Comparison of ENCODE assay signal across 18 mouse cellular contexts in the genomic region with DNA sequence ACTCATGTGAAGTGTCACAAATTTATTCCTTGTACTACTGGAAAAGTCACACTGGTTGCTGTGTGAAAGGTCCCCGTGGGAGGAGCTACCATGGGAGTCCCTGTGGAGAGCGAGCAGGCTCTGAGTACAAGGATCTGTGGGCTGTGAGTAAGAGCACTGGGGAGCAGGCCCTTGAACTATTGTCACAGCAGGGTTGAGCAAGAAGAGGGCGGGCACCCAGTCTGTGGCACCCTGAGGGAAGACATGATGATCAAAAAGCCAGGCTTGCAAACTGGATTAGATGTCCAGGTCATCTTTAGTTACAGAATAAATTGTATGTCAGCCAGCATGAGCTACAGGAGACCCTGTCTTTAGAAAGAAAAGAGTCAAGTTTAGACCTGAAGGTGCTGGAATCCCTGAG. TPM values are rescaled to one million over a fixed set of nuclear protein-coding genes. Genes with fewer than 3 reads are reported as not detected.
A peak's percentile ranks its signal among the peaks of the same experiment; 100 is the strongest.
DNase-seq lines count a peak whose midpoint lies in the region.
"Had no signal": no experiment of that assay in that cellular context is flagged by ENCODE, and none has a peak within 500 bp of the region (broad histone marks: within the 10 kb centered on the region; RNA-seq: fewer than 3 reads in every experiment).

No protein-coding gene starts in this region.

- DNase-seq in urinary bladder, postnatal 36 days (ENCODE audit: low spot score in 2 of 2), result peak; percentile 8 to 57
- no peak for DNase-seq in urinary bladder, postnatal 25 days (ENCODE audit: low spot score)
- DNase-seq in adrenal gland, postnatal 36 days, result peak; percentile 85 to 87
- DNase-seq in lung, postnatal 10 days, result peak; percentile 34
- no peak for DNase-seq in cerebellum, postnatal 4 days (ENCODE audit: low spot score in 2 of 2)
- no peak for DNase-seq in MN1 (ENCODE audit: low spot score)
- no peak for DNase-seq in heart, postnatal 14 days
- DNase-seq: cerebellum, adult 8-10 months; embryo, embryonic 11 days; forebrain, postnatal 0 days; gastrocnemius, postnatal 10 days; heart, postnatal 36 days; kidney, adult 8-10 months; right cerebral cortex, postnatal 14 days; thymus, postnatal 4 days had no signal

- intact Hi-C loops in heart, postnatal 14 days (cut with DNase I), result no loop called here

RNA-seq across cellular contexts. Expression of gene Pcx, which starts 26.3 kb away (rescaled TPM):
- total RNA-seq in adrenal gland, postnatal 36 days (2021), result 100 to 1,000 TPM; 683 to 762 TPM
- 10 to 100 TPM in 1 of 2 experiments, 1 to 10 TPM in 1; 6.4 to 21.2 TPM for total RNA-seq in heart, postnatal 14 days (2021)

RNA-seq across cellular contexts. Expression of gene 2010003K11Rik, which starts 38.2 kb away (rescaled TPM):
- 10 to 100 TPM; 25.2 to 36.9 TPM for total RNA-seq in adrenal gland, postnatal 36 days (2021)
- total RNA-seq in heart, postnatal 14 days (2021), result under 1 TPM in 1 of 2 experiments, not detected in 1; 0.48 TPM
- total RNA-seq: forebrain, postnatal 0 days; gastrocnemius, postnatal 10 days; hindbrain, postnatal 0 days; left cerebral cortex, adult 18-20 months; MEL had no signal

RNA-seq across cellular contexts. Expression of gene Syt12, which starts 59.4 kb away (rescaled TPM):
- total RNA-seq in adrenal gland, postnatal 36 days (2021), result 10 to 100 TPM; 66.1 to 69.9 TPM
- 1 to 10 TPM; 1.8 to 5.0 TPM for total RNA-seq in heart, postnatal 14 days (2021)
- total RNA-seq: MEL had no signal

Comparison
In these comparisons a context has a peak if more than half of its experiments do, and no peak if none do; other contexts are left out.
1. DNase-seq: peak in urinary bladder, postnatal 36 days (2 of 2), adrenal gland, postnatal 36 days (2 of 2) and lung, postnatal 10 days (single experiment); none in urinary bladder, postnatal 25 days (single experiment), cerebellum, postnatal 4 days (0 of 2), MN1 (single experiment) and heart, postnatal 14 days (0 of 2).
2. RNA of gene Pcx, which starts 26.3 kb away (total RNA-seq): 683 to 762 TPM in adrenal gland, postnatal 36 days; 6.4 to 21.2 TPM in heart, postnatal 14 days; every median in the first group is over 10 times any median in the second.
3. RNA of gene 2010003K11Rik, which starts 38.2 kb away (total RNA-seq): 25.2 to 36.9 TPM in adrenal gland, postnatal 36 days; 0.48 TPM in heart, postnatal 14 days; every median in the first group is over 10 times any median in the second.
4. RNA of gene Syt12, which starts 59.4 kb away (total RNA-seq): 66.1 to 69.9 TPM in adrenal gland, postnatal 36 days; 1.8 to 5.0 TPM in heart, postnatal 14 days; every median in the first group is over 10 times any median in the second.